In genomic region chr13:58716584-58716983, GRCm38 (mm10) we compare ENCODE assay signal across 30 mouse cellular contexts.
DNase-seq lines count a peak whose midpoint lies in the region; ATAC-seq and TF ChIP-seq lines count a peak whose summit lies in the region.
"Had no signal": no experiment of that assay in that cellular context is flagged by ENCODE, and none has a peak within 500 bp of the region (broad histone marks: within the 10 kb centered on the region; RNA-seq: fewer than 3 reads in every experiment).

No protein-coding gene starts in this region.

- H3K9ac ChIP-seq in midbrain, embryonic 11.5 days (ENCODE audit: low read length) = no peak overlapping the region
- no peak overlapping the region for H3K9ac ChIP-seq in midbrain, postnatal 0 days (replicated peaks; ENCODE audit: low read length, poor library complexity, severe bottlenecking)
- H3K9ac ChIP-seq: embryonic facial prominence, embryonic 12.5 days; embryonic facial prominence, embryonic 15.5 days; forebrain, embryonic 12.5 days; forebrain, embryonic 15.5 days; heart, embryonic 13.5 days; hindbrain, embryonic 14.5 days had no signal

- DNase-seq in midbrain, embryonic 11.5 days (ENCODE audit: low spot score, missing footprints) = peak; percentile 39
- no peak for DNase-seq in midbrain, postnatal 0 days (ENCODE audit: low spot score)
- peak; percentile 13 for DNase-seq in R1 (ENCODE audit: low read depth, low spot score)
- no peak for DNase-seq in spleen, adult 18-20 months
- no peak for DNase-seq in cerebellum, adult 11 months
- no peak for DNase-seq in forebrain, embryonic 10.5 days (ENCODE audit: extremely low spot score, low spot score)
- DNase-seq: adrenal gland, adult 8-10 months; adrenal gland, postnatal 25 days; cerebellum, adult 2 months; cerebellum, adult 9-11 months; cerebellum, postnatal 36 days; gastrocnemius, postnatal 25 days; heart, adult 2 months; heart, postnatal 14 days; heart, postnatal 4 days had no signal

- no peaks in the 10 kb centered on the region for H3K9me3 ChIP-seq in midbrain, embryonic 11.5 days (ENCODE audit: control insufficient read depth, low read length)
- H3K9me3 ChIP-seq in midbrain, postnatal 0 days (ENCODE audit: low read length) = no peaks in the 10 kb centered on the region
- H3K9me3 ChIP-seq in forebrain, embryonic 10.5 days = no peaks in the 10 kb centered on the region; the same call in 1 of the 2 replicates
- H3K9me3 ChIP-seq: embryonic facial prominence, embryonic 12.5 days; embryonic facial prominence, embryonic 15.5 days; forebrain, embryonic 12.5 days; forebrain, embryonic 15.5 days; heart, embryonic 10.5 days; heart, embryonic 13.5 days had no signal

- H3K4me2 ChIP-seq in midbrain, embryonic 11.5 days = no peak overlapping the region
- no peak overlapping the region for H3K4me2 ChIP-seq in midbrain, postnatal 0 days (ENCODE audit: low read depth, low read length, poor library complexity, severe bottlenecking)
- H3K4me2 ChIP-seq: embryonic facial prominence, embryonic 12.5 days; embryonic facial prominence, embryonic 15.5 days; forebrain, embryonic 12.5 days; forebrain, embryonic 15.5 days; heart, embryonic 13.5 days; hindbrain, embryonic 14.5 days had no signal

- no peaks in the 10 kb centered on the region for H3K36me3 ChIP-seq in midbrain, embryonic 11.5 days (ENCODE audit: control insufficient read depth, insufficient read depth, low read length)
- no peaks in the 10 kb centered on the region for H3K36me3 ChIP-seq in midbrain, postnatal 0 days (ENCODE audit: insufficient read depth, low read length)
- no peaks in the 10 kb centered on the region for H3K36me3 ChIP-seq in forebrain, embryonic 10.5 days (replicated peaks)
- H3K36me3 ChIP-seq: embryonic facial prominence, embryonic 12.5 days; embryonic facial prominence, embryonic 15.5 days; forebrain, embryonic 12.5 days; forebrain, embryonic 15.5 days; heart, embryonic 10.5 days; heart, embryonic 13.5 days had no signal

- TF ChIP-seq CTCF in midbrain, postnatal 0 days (IDR thresholded peaks at IDR 0.05) = no peak

- H3K4me3 ChIP-seq in midbrain, embryonic 11.5 days (ENCODE audit: low read depth, low read length) = no peak overlapping the region
- no peak overlapping the region for H3K4me3 ChIP-seq in midbrain, postnatal 0 days (ENCODE audit: low read depth, low read length)
- H3K4me3 ChIP-seq in forebrain, embryonic 10.5 days = no peak overlapping the region
- H3K4me3 ChIP-seq: embryonic facial prominence, embryonic 12.5 days; embryonic facial prominence, embryonic 15.5 days; forebrain, embryonic 12.5 days; forebrain, embryonic 15.5 days; heart, adult 2 months; heart, embryonic 10.5 days; heart, embryonic 13.5 days had no signal

- H3K4me1 ChIP-seq in midbrain, embryonic 11.5 days (ENCODE audit: control insufficient read depth, insufficient read depth, low read length) = no peaks in the 10 kb centered on the region
- no peaks in the 10 kb centered on the region for H3K4me1 ChIP-seq in midbrain, postnatal 0 days (ENCODE audit: insufficient read depth, low read length)
- H3K4me1 ChIP-seq in forebrain, embryonic 10.5 days = no peaks in the 10 kb centered on the region
- H3K4me1 ChIP-seq: embryonic facial prominence, embryonic 12.5 days; embryonic facial prominence, embryonic 15.5 days; forebrain, embryonic 12.5 days; forebrain, embryonic 15.5 days; heart, embryonic 10.5 days; heart, embryonic 13.5 days had no signal

- no peaks in the 10 kb centered on the region for H3K27me3 ChIP-seq in midbrain, embryonic 11.5 days (ENCODE audit: control insufficient read depth, insufficient read depth, low read length)
- no peaks in the 10 kb centered on the region for H3K27me3 ChIP-seq in midbrain, postnatal 0 days (ENCODE audit: insufficient read depth, low read length)
- H3K27me3 ChIP-seq in forebrain, embryonic 10.5 days (ENCODE audit: poor library complexity, severe bottlenecking) = no peaks in the 10 kb centered on the region
- H3K27me3 ChIP-seq: embryonic facial prominence, embryonic 12.5 days; embryonic facial prominence, embryonic 15.5 days; forebrain, embryonic 12.5 days; forebrain, embryonic 15.5 days; heart, embryonic 13.5 days; Patski had no signal

- no peak overlapping the region for H3K27ac ChIP-seq in midbrain, embryonic 11.5 days (ENCODE audit: low read depth, low read length)
- H3K27ac ChIP-seq in midbrain, postnatal 0 days (ENCODE audit: low read depth, low read length) = no peak overlapping the region
- no peak overlapping the region for H3K27ac ChIP-seq in forebrain, embryonic 10.5 days
- H3K27ac ChIP-seq: embryonic facial prominence, embryonic 12.5 days; embryonic facial prominence, embryonic 15.5 days; forebrain, embryonic 12.5 days; forebrain, embryonic 15.5 days; heart, adult 2 months; heart, embryonic 10.5 days; heart, embryonic 13.5 days; hindbrain, embryonic 14.5 days; hindbrain, postnatal 0 days had no signal

- ATAC-seq in midbrain, embryonic 11.5 days (ENCODE audit: low FRiP score) = no peak
- ATAC-seq in midbrain, postnatal 0 days (ENCODE audit: low FRiP score) = no peak
- peak; percentile 39; the same call in 1 of the 2 replicates for ATAC-seq in common myeloid progenitor, adult 5-6 weeks (replicated peaks; ENCODE audit: low read depth, poor library complexity, severe bottlenecking)
- ATAC-seq in megakaryocyte progenitor cell, adult 5-6 weeks (replicated peaks; ENCODE audit: poor library complexity) = peak; percentile 61
- ATAC-seq: activated CD4-positive, CD25-positive, alpha-beta regulatory T cell, adult 4 months; CD4-positive, CD25-positive, alpha-beta regulatory T cell, adult 4 months; forebrain, embryonic 15.5 days; hindbrain, postnatal 0 days; inflammation-experienced regulatory T-cells, adult 6 months; intestine, embryonic 16.5 days; Patski had no signal

- 75% methylated on average over 1 of the region's 1 CpGs for WGBS in midbrain, embryonic 11.5 days
- 92% methylated on average over 1 of the region's 1 CpGs for WGBS in midbrain, postnatal 0 days
- WGBS in forebrain, embryonic 10.5 days = 74% methylated on average over 1 of the region's 1 CpGs

Comparison
In these comparisons a context has a peak if more than half of its experiments do, and no peak if none do; other contexts are left out.
1. DNase-seq: peak in midbrain, embryonic 11.5 days (single experiment) and R1 (single experiment); none in midbrain, postnatal 0 days (single experiment), spleen, adult 18-20 months (0 of 2), cerebellum, adult 11 months (single experiment) and forebrain, embryonic 10.5 days (single experiment).
2. ATAC-seq: peak in common myeloid progenitor, adult 5-6 weeks (single experiment) and megakaryocyte progenitor cell, adult 5-6 weeks (single experiment); none in midbrain, embryonic 11.5 days (single experiment) and midbrain, postnatal 0 days (single experiment).